Mouse (Mus musculus) erythroblast, embryonic 14.5 days (primary cell): ENCODE data around the gene 3100002H09Rik.

Experiments
- GATA1 ChIP-seq: IDR thresholded peaks from 2 replicates; pipeline ENCODE4 v1.6.1; 2012; ENCODE audit warnings: low read length, inconsistent platforms, mixed read lengths
- TAL1 ChIP-seq: IDR thresholded peaks from 3 replicates; pipeline ENCODE4 v1.6.1; 2012; ENCODE audit warnings: low read length, inconsistent platforms, mixed read lengths

- no peak for TF ChIP-seq GATA1
- TF ChIP-seq TAL1, result no peak
Observed at GRCm38 (mm10) chr4:124607166-124607565, 3.4 kb downstream of the 3100002H09Rik start.
